Mouse (Mus musculus) right cerebral cortex, postnatal 25 days (tissue): Measurements from ENCODE around the gene Bpifb4.

Source experiments
- DNase-seq: peaks from one replicate; pipeline ENCODE4 v3.0.0; 2022

Bpifb4 gene

GRCm38 (mm10) chr2:153937843-153938242, at the start of gene Bpifb4:
Gene Bpifb4, plus strand, starts transcription at chr2:153938212.
- DNase-seq, result no peak

- no peak for DNase-seq
Measured at GRCm38 (mm10) chr2:153899111-153899510, 38.9 kb upstream of the Bpifb4 start.

GRCm38 (mm10) chr2:153900088-153900487, 37.9 kb upstream of the Bpifb4 start, which contains the start of gene Bpifb6:
Gene Bpifb6, plus strand, starts transcription at chr2:153900388.
- DNase-seq, result no peak

GRCm38 (mm10) chr2:153902726-153903125, 35.3 kb upstream of the Bpifb4 start:
- DNase-seq, result no peak

- DNase-seq, result no peak
Measured at GRCm38 (mm10) chr2:153906626-153907025, 31.4 kb upstream of the Bpifb4 start.

GRCm38 (mm10) chr2:153914151-153914550, 23.9 kb upstream of the Bpifb4 start:
- no peak for DNase-seq

- DNase-seq, result no peak
Measured at GRCm38 (mm10) chr2:153917930-153918329, 20.1 kb upstream of the Bpifb4 start, which contains the start of gene Bpifb3. Gene Bpifb3, plus strand, starts transcription at chr2:153918230.

GRCm38 (mm10) chr2:153921246-153921645, 16.8 kb upstream of the Bpifb4 start:
- DNase-seq, result peak; percentile 29

GRCm38 (mm10) chr2:153929871-153930413, 8.1 kb upstream of the Bpifb4 start:
- DNase-seq, result no peak

- DNase-seq, result no peak
Measured at GRCm38 (mm10) chr2:153931125-153931524, 6.9 kb upstream of the Bpifb4 start.

- no peak for DNase-seq
Measured at GRCm38 (mm10) chr2:153933311-153933710, 4.7 kb upstream of the Bpifb4 start.

- DNase-seq, result no peak
Measured at GRCm38 (mm10) chr2:153935348-153935747, 2.7 kb upstream of the Bpifb4 start.

GRCm38 (mm10) chr2:153943537-153943936, 5.5 kb downstream of the Bpifb4 start:
- DNase-seq, result peak; percentile 43

GRCm38 (mm10) chr2:153944567-153944966, 6.6 kb downstream of the Bpifb4 start:
- no peak for DNase-seq

- peak; percentile 49 for DNase-seq
Measured at GRCm38 (mm10) chr2:153952897-153953296, 14.9 kb downstream of the Bpifb4 start.

- no peak for DNase-seq
Measured at GRCm38 (mm10) chr2:153953836-153954235, 15.8 kb downstream of the Bpifb4 start.

GRCm38 (mm10) chr2:153962821-153963331, 24.9 kb downstream of the Bpifb4 start:
- DNase-seq, result peak; percentile 31

- no peak for DNase-seq
Measured at GRCm38 (mm10) chr2:153963334-153963733, 25.3 kb downstream of the Bpifb4 start.

GRCm38 (mm10) chr2:153970221-153970620, 32.2 kb downstream of the Bpifb4 start:
- no peak for DNase-seq

GRCm38 (mm10) chr2:153974582-153974981, 36.6 kb downstream of the Bpifb4 start, which contains the start of gene Bpifa6:
Gene Bpifa6, plus strand, starts transcription at chr2:153974945.
- no peak for DNase-seq

GRCm38 (mm10) chr2:153995770-153996169, 57.8 kb downstream of the Bpifb4 start:
- peak; percentile 30 for DNase-seq

GRCm38 (mm10) chr2:154000501-154000900, 62.5 kb downstream of the Bpifb4 start:
- no peak for DNase-seq

GRCm38 (mm10) chr2:154001056-154001455, 63.0 kb downstream of the Bpifb4 start:
- DNase-seq, result no peak

GRCm38 (mm10) chr2:154004456-154004855, 66.4 kb downstream of the Bpifb4 start:
- DNase-seq, result no peak

- DNase-seq, result no peak
Measured at GRCm38 (mm10) chr2:154005094-154005493, 67.1 kb downstream of the Bpifb4 start.
